Mouse (Mus musculus): ENCODE data around the gene Gpr176.

DNA sequence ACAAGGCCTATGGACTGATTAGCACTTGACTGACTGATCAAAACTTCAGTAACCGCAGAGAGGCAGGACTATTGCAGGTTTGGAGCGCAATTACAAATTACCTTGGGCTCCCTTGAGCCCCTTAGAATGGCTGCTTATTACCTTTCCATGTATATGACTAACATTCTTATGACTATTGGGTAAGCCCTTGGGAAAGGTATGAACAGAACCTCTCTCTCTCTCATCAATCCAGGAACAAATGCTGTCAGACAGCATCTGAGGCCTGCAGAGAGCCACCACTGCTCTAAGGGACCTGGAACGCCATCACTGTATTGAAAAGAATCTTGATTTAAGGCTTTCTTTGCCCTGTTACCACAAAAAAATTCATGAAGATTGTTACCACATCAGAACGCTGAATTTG lies 52.1 kb downstream of the Gpr176 start:
- TF ChIP-seq JUND (IDR thresholded peaks at IDR 0.05; ENCODE audit: low read depth, low read length) (no peak), POLR2A (IDR thresholded peaks at IDR 0.05; ENCODE audit: control insufficient read depth in 1 of 2, insufficient read depth in 1 of 2, low read depth in 1 of 2, low read length in 2 of 2, poor library complexity in 1 of 2) (no peak), MYC (IDR thresholded peaks at IDR 0.05; ENCODE audit: low read depth, low read length) (no peak), ZKSCAN1 (IDR thresholded peaks at IDR 0.05; ENCODE audit: low read depth, low read length) (no peak), CTCF (IDR thresholded peaks at IDR 0.05 in 2 of 3, conservative IDR thresholded peaks at IDR 0.05 in 1 of 3; ENCODE audit: control insufficient read depth in 1 of 3, insufficient read depth in 1 of 3, low read depth in 2 of 3, low read length in 3 of 3, poor library complexity in 1 of 3, severe bottlenecking in 1 of 3) (no peak), MEF2A (IDR thresholded peaks at IDR 0.05; ENCODE audit: extremely low read depth, insufficient replicate concordance, low read depth, low read length, poor library complexity, severe bottlenecking) (no peak)
